15 mouse cellular contexts compared by ENCODE assay signal in the genomic region with DNA sequence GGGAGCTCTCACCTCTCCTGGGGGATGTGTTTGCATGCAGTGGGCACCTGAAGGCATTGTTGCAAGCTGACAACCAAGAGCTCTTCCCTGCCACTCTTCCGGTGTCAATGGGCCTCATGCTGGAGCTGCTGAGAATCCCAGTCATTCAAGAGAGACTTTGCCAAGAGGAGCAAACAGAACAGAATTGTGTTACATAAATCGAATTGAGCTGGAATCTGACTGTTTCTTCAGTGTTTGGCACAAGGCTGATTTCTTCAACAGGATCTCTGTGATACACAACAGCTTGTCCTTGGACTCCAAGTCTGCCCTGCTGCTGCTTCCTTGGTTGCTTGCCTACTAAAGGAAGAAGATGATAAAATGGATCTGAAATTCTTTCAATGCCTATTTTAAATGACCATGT.
DNase-seq lines count a peak whose midpoint lies in the region; ATAC-seq lines count a peak whose summit lies in the region.
"Had no signal": no experiment of that assay in that cellular context is flagged by ENCODE, and none has a peak within 500 bp of the region (broad histone marks: within the 10 kb centered on the region; RNA-seq: fewer than 3 reads in every experiment).

No protein-coding gene starts in this region.

- ATAC-seq in CD4-positive, CD25-positive, alpha-beta regulatory T cell, adult 4 months: no peak
- ATAC-seq: forebrain, embryonic 13.5 days; midbrain, embryonic 13.5 days had no signal

- peak; percentile 2 for DNase-seq in layer of hippocampus, adult 11-12 months (ENCODE audit: low spot score)
- no peak for DNase-seq in layer of hippocampus, postnatal 25 days (ENCODE audit: extremely low spot score in 1 of 2, low spot score in 1 of 2)
- peak; percentile 8 for DNase-seq in Muller cell, postnatal 12 days (ENCODE audit: inconsistent ontology term)
- peak; percentile 51 for DNase-seq in brain, adult 2 months (ENCODE audit: low read depth, low spot score)
- DNase-seq in layer of hippocampus, postnatal 36 days: peak; percentile 4 to 8
- no peak for DNase-seq in thymus, postnatal 36 days
- DNase-seq: adrenal gland, postnatal 14 days; cerebellum, adult 9-11 months; gastrocnemius, postnatal 14 days; kidney, adult 11 months; kidney, postnatal 36 days; left cerebral cortex, postnatal 4 days had no signal

Comparison
In these comparisons a context has a peak if more than half of its experiments do, and no peak if none do; other contexts are left out.
1. DNase-seq: peak in layer of hippocampus, adult 11-12 months (single experiment), Muller cell, postnatal 12 days (single experiment), brain, adult 2 months (single experiment) and layer of hippocampus, postnatal 36 days (2 of 2); none in layer of hippocampus, postnatal 25 days (0 of 2) and thymus, postnatal 36 days (0 of 2).